Mouse (Mus musculus): Measurements from ENCODE around the gene Enpp1. TPM values are rescaled to one million over a fixed set of nuclear protein-coding genes. Genes with fewer than 3 reads are reported as not detected.

Gene Enpp1
- polyA plus RNA-seq, 1 experiment from 2014 or later = 3.2 TPM

- Histone ChIP-seq H3K27me3 (peaks cover 35% of the 10 kb centered on the region), H3K27ac (no peak overlapping the region), H3K4me3 (no peak overlapping the region), H3K4me2 (no peak overlapping the region), H3K4me1 (peaks cover 9% of the 10 kb centered on the region; the same call in 1 of the 2 replicates), H3K9ac (no peak overlapping the region), H3K36me3 (no peaks in the 10 kb centered on the region), H3K9me3 (no peaks in the 10 kb centered on the region)
- ATAC-seq (ENCODE audit: insufficient number of reproducible peaks, insufficient read depth, low FRiP score, low TSS enrichment, low read depth) = no peak
- WGBS = 80% methylated on average over 6 of the region's 6 CpGs
Observed at GRCm38 (mm10) chr10:24707745-24708144, 4.2 kb downstream of the Enpp1 start.

GRCm38 (mm10) chr10:24706431-24707140, 5.4 kb downstream of the Enpp1 start:
- H3K4me2 ChIP-seq = no peak overlapping the region
- H3K36me3 ChIP-seq = no peaks in the 10 kb centered on the region
- peaks cover 9% of the 10 kb centered on the region; the same call in 1 of the 2 replicates for H3K4me1 ChIP-seq
- H3K27me3 ChIP-seq = peaks cover 28% of the 10 kb centered on the region
- no peak overlapping the region for H3K27ac ChIP-seq
- no peaks in the 10 kb centered on the region for H3K9me3 ChIP-seq
- ATAC-seq (ENCODE audit: insufficient number of reproducible peaks, insufficient read depth, low FRiP score, low TSS enrichment, low read depth) = no peak
- H3K9ac ChIP-seq = no peak overlapping the region
- H3K4me3 ChIP-seq = no peak overlapping the region
- 88% methylated on average over 2 of the region's 2 CpGs for WGBS

- Histone ChIP-seq H3K9ac (no peak overlapping the region), H3K4me2 (no peak overlapping the region), H3K36me3 (no peaks in the 10 kb centered on the region), H3K9me3 (no peaks in the 10 kb centered on the region), H3K27ac (no peak overlapping the region), H3K4me3 (no peak overlapping the region), H3K27me3 (0 out of 2 replicates have a peak, but pooled peaks cover 2% of the 10 kb centered on the region), H3K4me1 (peaks cover 5% of the 10 kb centered on the region; the same call in 1 of the 2 replicates)
- no peak for ATAC-seq (ENCODE audit: insufficient number of reproducible peaks, insufficient read depth, low FRiP score, low TSS enrichment, low read depth)
- WGBS = 76% methylated on average over 2 of the region's 2 CpGs
Observed at GRCm38 (mm10) chr10:24702698-24703097, 9.3 kb downstream of the Enpp1 start.

GRCm38 (mm10) chr10:24698131-24698775, 13.7 kb downstream of the Enpp1 start:
- ATAC-seq (ENCODE audit: insufficient number of reproducible peaks, insufficient read depth, low FRiP score, low TSS enrichment, low read depth) = no peak
- H3K36me3 ChIP-seq = no peaks in the 10 kb centered on the region
- H3K4me3 ChIP-seq = no peak overlapping the region
- H3K27me3 ChIP-seq = no peaks in the 10 kb centered on the region
- peaks cover 5% of the 10 kb centered on the region; the same call in 1 of the 2 replicates for H3K4me1 ChIP-seq
- H3K4me2 ChIP-seq = no peak overlapping the region
- H3K9ac ChIP-seq = no peak overlapping the region
- no peak overlapping the region for H3K27ac ChIP-seq
- 68% methylated on average over 6 of the region's 6 CpGs for WGBS
- H3K9me3 ChIP-seq = no peaks in the 10 kb centered on the region

- no peak overlapping the region for H3K4me3 ChIP-seq
- no peak overlapping the region for H3K4me2 ChIP-seq
- no peaks in the 10 kb centered on the region for H3K27me3 ChIP-seq
- H3K36me3 ChIP-seq = no peaks in the 10 kb centered on the region
- H3K9ac ChIP-seq = no peak overlapping the region
- peaks cover 5% of the 10 kb centered on the region; the same call in 1 of the 2 replicates for H3K4me1 ChIP-seq
- H3K27ac ChIP-seq = no peak overlapping the region
- 80% methylated on average over 3 of the region's 3 CpGs for WGBS
- H3K9me3 ChIP-seq = no peaks in the 10 kb centered on the region
- no peak for ATAC-seq (ENCODE audit: insufficient number of reproducible peaks, insufficient read depth, low FRiP score, low TSS enrichment, low read depth)
Observed at GRCm38 (mm10) chr10:24696761-24697160, 15.2 kb downstream of the Enpp1 start.

GRCm38 (mm10) chr10:24695786-24696185, 16.2 kb downstream of the Enpp1 start:
- no peak for ATAC-seq (ENCODE audit: insufficient number of reproducible peaks, insufficient read depth, low FRiP score, low TSS enrichment, low read depth)
- peaks cover 5% of the 10 kb centered on the region; the same call in 1 of the 2 replicates for H3K4me1 ChIP-seq
- WGBS = 73% methylated on average over 5 of the region's 5 CpGs
- H3K4me2 ChIP-seq = no peak overlapping the region
- H3K9ac ChIP-seq = no peak overlapping the region
- H3K36me3 ChIP-seq = no peaks in the 10 kb centered on the region
- H3K27ac ChIP-seq = no peak overlapping the region
- no peak overlapping the region for H3K4me3 ChIP-seq
- no peaks in the 10 kb centered on the region for H3K27me3 ChIP-seq
- no peaks in the 10 kb centered on the region for H3K9me3 ChIP-seq

- Histone ChIP-seq H3K4me1 (no peaks in the 10 kb centered on the region), H3K36me3 (no peaks in the 10 kb centered on the region), H3K4me2 (no peak overlapping the region), H3K4me3 (no peak overlapping the region), H3K9me3 (no peaks in the 10 kb centered on the region), H3K27me3 (no peaks in the 10 kb centered on the region), H3K27ac (no peak overlapping the region), H3K9ac (no peak overlapping the region)
- WGBS = 86% methylated on average over 7 of the region's 7 CpGs
- ATAC-seq (ENCODE audit: insufficient number of reproducible peaks, insufficient read depth, low FRiP score, low TSS enrichment, low read depth) = no peak
Observed at GRCm38 (mm10) chr10:24682518-24683104, 29.3 kb downstream of the Enpp1 start.

GRCm38 (mm10) chr10:24677681-24678080, 34.3 kb downstream of the Enpp1 start:
- ATAC-seq (ENCODE audit: insufficient number of reproducible peaks, insufficient read depth, low FRiP score, low TSS enrichment, low read depth) = no peak
- no peaks in the 10 kb centered on the region for H3K36me3 ChIP-seq
- WGBS = 90% methylated on average over 18 of the region's 18 CpGs

GRCm38 (mm10) chr10:24674261-24674660, 37.7 kb downstream of the Enpp1 start:
- Histone ChIP-seq H3K4me1 (no peaks in the 10 kb centered on the region), H3K9me3 (no peaks in the 10 kb centered on the region), H3K4me3 (no peak overlapping the region), H3K9ac (no peak overlapping the region), H3K27ac (no peak overlapping the region), H3K27me3 (no peaks in the 10 kb centered on the region), H3K4me2 (no peak overlapping the region), H3K36me3 (no peaks in the 10 kb centered on the region)
- 95% methylated on average over 6 of the region's 6 CpGs for WGBS
- no peak for ATAC-seq (ENCODE audit: insufficient number of reproducible peaks, insufficient read depth, low FRiP score, low TSS enrichment, low read depth)

More at GRCm38 (mm10) chr10:24677681-24678080, 34.3 kb downstream of the Enpp1 start:
- no peaks in the 10 kb centered on the region for H3K9me3 ChIP-seq
- no peak overlapping the region for H3K4me3 ChIP-seq
- H3K4me1 ChIP-seq = no peaks in the 10 kb centered on the region
- no peak overlapping the region for H3K9ac ChIP-seq
- no peak overlapping the region for H3K4me2 ChIP-seq
- H3K27ac ChIP-seq = no peak overlapping the region
- H3K27me3 ChIP-seq = no peaks in the 10 kb centered on the region

- WGBS = 92% methylated on average over 2 of the region's 2 CpGs
- Histone ChIP-seq H3K27me3 (no peaks in the 10 kb centered on the region), H3K4me3 (no peak overlapping the region), H3K4me2 (no peak overlapping the region), H3K9me3 (no peaks in the 10 kb centered on the region), H3K27ac (no peak overlapping the region), H3K36me3 (no peaks in the 10 kb centered on the region), H3K9ac (no peak overlapping the region), H3K4me1 (no peaks in the 10 kb centered on the region)
- ATAC-seq (ENCODE audit: insufficient number of reproducible peaks, insufficient read depth, low FRiP score, low TSS enrichment, low read depth) = no peak
Observed at GRCm38 (mm10) chr10:24672948-24673347, 39.0 kb downstream of the Enpp1 start.

- Histone ChIP-seq H3K4me1 (no peaks in the 10 kb centered on the region), H3K36me3 (no peaks in the 10 kb centered on the region), H3K4me2 (no peak overlapping the region), H3K9ac (no peak overlapping the region), H3K4me3 (no peak overlapping the region), H3K27me3 (no peaks in the 10 kb centered on the region), H3K27ac (no peak overlapping the region), H3K9me3 (no peaks in the 10 kb centered on the region)
- no peak for ATAC-seq (ENCODE audit: insufficient number of reproducible peaks, insufficient read depth, low FRiP score, low TSS enrichment, low read depth)
- 86% methylated on average over 6 of the region's 6 CpGs for WGBS
Observed at GRCm38 (mm10) chr10:24670548-24670947, 41.4 kb downstream of the Enpp1 start.

Measured in embryonic facial prominence, embryonic 13.5 days (tissue).